Mouse (Mus musculus) liver, postnatal 0 days (tissue): ENCODE measurements around the gene Bglap3. TPM values are rescaled to one million over a fixed set of nuclear protein-coding genes. Genes with fewer than 3 reads are reported as not detected.
"Not testable (repeated sequence)": the region's sequence is repeated elsewhere in the genome, so short reads cannot be mapped to it uniquely, and the experiment has no call there.

Experiments
- ATAC-seq: fragments of 200-750 bp; cut with Nextera tagmentation; 2 replicates; pipeline ENCODE4 v1.8.0; 2017; ENCODE audit warnings: mild to moderate bottlenecking, moderate library complexity
- DNase-seq: peaks from one replicate; pipeline ENCODE4 v3.0.0-alpha.2; 2016
- H3K27ac ChIP-seq: fragments of 300-500 bp; sonication (generic); 2 replicates; pipeline ENCODE4 v1.5.1; 2014; ENCODE audit warnings: antibody characterized with exemption, moderate library complexity, mild to moderate bottlenecking, low read depth
- H3K27me3 ChIP-seq: fragments of 300-500 bp; sonication (generic); 2 replicates; pipeline ENCODE4 v1.6.1; 2014; ENCODE audit warnings: low read length, control low read depth, mixed read lengths; ENCODE audit not compliant: insufficient read depth
- H3K36me3 ChIP-seq: fragments of 300-500 bp; sonication (generic); replicated peaks from 2 replicates; pipeline ENCODE4 v1.6.1; 2014; ENCODE audit warnings: mild to moderate bottlenecking, control low read depth, low read length, moderate library complexity, mixed read lengths; ENCODE audit not compliant: insufficient read depth
- H3K4me1 ChIP-seq: fragments of 300-500 bp; sonication (generic); 2 replicates; pipeline ENCODE4 v1.6.1; 2014; ENCODE audit warnings: antibody characterized with exemption, mild to moderate bottlenecking, control low read depth; ENCODE audit not compliant: insufficient read depth
- H3K4me2 ChIP-seq: fragments of 300-500 bp; sonication (generic); 2 replicates; pipeline ENCODE4 v1.6.1; 2014; ENCODE audit warnings: low read depth, mild to moderate bottlenecking, low read length, moderate library complexity, mixed read lengths
- H3K4me3 ChIP-seq: fragments of 300-500 bp; sonication (generic); 2 replicates; pipeline ENCODE4 v1.5.1; 2014; ENCODE audit warnings: low read depth, low read length
- H3K9ac ChIP-seq: fragments of 300-500 bp; sonication (generic); replicated peaks from 2 replicates; pipeline ENCODE4 v1.6.1; 2014; ENCODE audit warnings: mild to moderate bottlenecking, moderate library complexity
- H3K9me3 ChIP-seq: fragments of 300-500 bp; sonication (generic); 2 replicates; pipeline ENCODE4 v1.6.1; 2016; ENCODE audit warnings: mild to moderate bottlenecking, control low read depth, low read length, mixed read lengths
- CTCF ChIP-seq: sonication (generic); IDR thresholded peaks from 2 replicates; pipeline ENCODE4 v1.5.1; 2016; ENCODE audit warnings: antibody characterized with exemption, low read depth
- EP300 ChIP-seq: IDR thresholded peaks from 2 replicates; pipeline ENCODE4 v1.6.1; 2016; ENCODE audit warnings: antibody characterized with exemption, low read depth, mild to moderate bottlenecking
- WGBS: fragments of 180-500 bp; shearing (Covaris S2); extraction: QIAGEN DNeasy Blood & Tissue Kit; methylation state at CpG from one replicate; pipeline ENCODE4 v1.1.7; 2014; ENCODE audit not compliant: insufficient replicate concordance; 5-methylcytosine and 5-hydroxymethylcytosine counted together
- polyA plus RNA-seq: library from polyadenylated mRNA; unstranded; fragments of >200 nt; fragmentation: Nextera tagmentation; extraction: Ambion mirVana; gene quantifications from 2 replicates; pipeline ENCODE4 v1.2.1, GENCODE M21; 2015

The Bglap3 gene
- 0.43 and 0.62 TPM in 2 replicates for polyA plus RNA-seq

- ATAC-seq, H3K36me3 ChIP-seq, DNase-seq, H3K27ac ChIP-seq, H3K4me1 ChIP-seq, H3K4me2 ChIP-seq, H3K9me3 ChIP-seq, H3K27me3 ChIP-seq, H3K9ac ChIP-seq, H3K4me3 ChIP-seq: not testable (repeated sequence)
- WGBS, result 83% methylated on average over 9 of the region's 9 CpGs
These were observed at the start of gene Bglap3 for GRCm38 (mm10) chr3:88372643-88373042. Bglap3 (minus strand) TSS chr3:88372743.

GRCm38 (mm10) chr3:88422020-88422720 is 49.6 kb upstream of the Bglap3 start:
- H3K4me3 ChIP-seq, result no peak overlapping the region
- WGBS, result 42% methylated on average over 9 of the region's 9 CpGs
- H3K4me1 ChIP-seq, result peaks cover 35% of the 10 kb centered on the region
- H3K4me2 ChIP-seq, result peak overlapping the region; percentile 6
- TF ChIP-seq EP300 (peak; percentile 70), CTCF (peak; percentile 47)
- ATAC-seq (peak; percentile 30), DNase-seq (peak; percentile 49)
- peaks cover 30% of the 10 kb centered on the region for H3K36me3 ChIP-seq
- H3K27me3 ChIP-seq, result no peaks in the 10 kb centered on the region
- H3K27ac ChIP-seq, result peak overlapping the region; percentile 84
- no peaks in the 10 kb centered on the region for H3K9me3 ChIP-seq
- H3K9ac ChIP-seq, result peak overlapping the region; percentile 13; the same call in 1 of the 2 replicates

- Histone ChIP-seq H3K4me2 (no peak overlapping the region), H3K27ac (peak overlapping the region; percentile 84; the same call in 1 of the 2 replicates), H3K4me3 (no peak overlapping the region), H3K36me3 (peaks cover 42% of the 10 kb centered on the region), H3K9me3 (no peaks in the 10 kb centered on the region), H3K27me3 (no peaks in the 10 kb centered on the region), H3K4me1 (peaks cover 41% of the 10 kb centered on the region), H3K9ac (no peak overlapping the region)
- ATAC-seq (no peak), DNase-seq (no peak)
- no peak for TF ChIP-seq EP300
- TF ChIP-seq CTCF, result no peak
- WGBS, result 90% methylated on average over 19 of the region's 19 CpGs
These were observed 48.2 kb upstream of the Bglap3 start for GRCm38 (mm10) chr3:88420771-88421170.

- peaks cover 40% of the 10 kb centered on the region for H3K4me1 ChIP-seq
- no peaks in the 10 kb centered on the region for H3K27me3 ChIP-seq
- no peaks in the 10 kb centered on the region for H3K9me3 ChIP-seq
- H3K9ac ChIP-seq, result no peak overlapping the region
- H3K4me3 ChIP-seq, result no peak overlapping the region
- no peak overlapping the region for H3K4me2 ChIP-seq
- DNase-seq, result no peak
- 78% methylated on average over 6 of the region's 6 CpGs for WGBS
- TF ChIP-seq CTCF (no peak), EP300 (no peak)
- no peak for ATAC-seq
- no peak overlapping the region for H3K27ac ChIP-seq
- peaks cover 52% of the 10 kb centered on the region for H3K36me3 ChIP-seq
These were observed 45.5 kb upstream of the Bglap3 start for GRCm38 (mm10) chr3:88418016-88418415.

- no peak overlapping the region for H3K4me3 ChIP-seq
- H3K9ac ChIP-seq, result no peak overlapping the region
- 63% methylated on average over 4 of the region's 4 CpGs for WGBS
- peak; percentile 13 for DNase-seq
- H3K4me2 ChIP-seq, result peak overlapping the region; percentile 40
- no peaks in the 10 kb centered on the region for H3K9me3 ChIP-seq
- peaks cover 56% of the 10 kb centered on the region for H3K36me3 ChIP-seq
- TF ChIP-seq CTCF (no peak), EP300 (no peak)
- no peaks in the 10 kb centered on the region for H3K27me3 ChIP-seq
- H3K27ac ChIP-seq, result peak overlapping the region; percentile 45
- peak; percentile 22; the same call in 1 of the 2 replicates for ATAC-seq
- peaks cover 37% of the 10 kb centered on the region for H3K4me1 ChIP-seq
These were observed 43.1 kb upstream of the Bglap3 start for GRCm38 (mm10) chr3:88415668-88416067.

GRCm38 (mm10) chr3:88412636-88413035 is 40.1 kb upstream of the Bglap3 start:
- Histone ChIP-seq H3K9ac (0 out of 2 replicates have a peak overlapping the region, but pooled peaks have one; percentile 11), H3K27me3 (no peaks in the 10 kb centered on the region), H3K9me3 (no peaks in the 10 kb centered on the region), H3K36me3 (peaks cover 34% of the 10 kb centered on the region), H3K4me2 (no peak overlapping the region), H3K4me3 (no peak overlapping the region), H3K4me1 (peaks cover 54% of the 10 kb centered on the region), H3K27ac (peak overlapping the region; percentile 96; the same call in 1 of the 2 replicates)
- TF ChIP-seq EP300, result no peak
- TF ChIP-seq CTCF, result no peak
- no peak for ATAC-seq
- 81% methylated on average over 11 of the region's 11 CpGs for WGBS
- DNase-seq, result no peak
